Mouse (Mus musculus) thymus, postnatal 25 days (tissue): ENCODE measurements around the gene 4930451I11Rik.

Experiments
- DNase-seq: peaks from one replicate; pipeline ENCODE4 v3.0.0; 2022

4930451I11Rik gene

DNA sequence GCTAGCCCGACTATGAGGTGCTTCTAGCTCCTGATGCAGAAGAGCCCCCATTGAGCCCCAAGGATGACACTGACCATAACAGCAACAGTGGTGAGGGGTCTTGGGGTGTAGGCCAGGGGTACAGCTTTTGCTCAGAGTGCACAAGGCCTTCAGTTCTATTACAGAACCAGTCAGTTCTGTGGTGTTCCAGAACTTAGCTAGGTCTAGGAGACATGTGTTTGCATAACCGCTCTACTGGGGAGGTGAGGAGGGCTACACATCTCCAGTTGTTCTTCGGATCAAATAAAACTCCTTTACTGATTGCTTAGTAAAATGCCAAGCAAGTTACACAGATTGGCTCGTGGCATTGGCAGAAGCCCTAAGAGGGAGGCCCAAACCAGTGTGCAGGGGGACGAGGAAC is at the start of gene 4930451I11Rik:
Gene 4930451I11Rik, minus strand, starts transcription at position 101 of the 400 bp plus-strand sequence.
- DNase-seq, result no peak

DNA sequence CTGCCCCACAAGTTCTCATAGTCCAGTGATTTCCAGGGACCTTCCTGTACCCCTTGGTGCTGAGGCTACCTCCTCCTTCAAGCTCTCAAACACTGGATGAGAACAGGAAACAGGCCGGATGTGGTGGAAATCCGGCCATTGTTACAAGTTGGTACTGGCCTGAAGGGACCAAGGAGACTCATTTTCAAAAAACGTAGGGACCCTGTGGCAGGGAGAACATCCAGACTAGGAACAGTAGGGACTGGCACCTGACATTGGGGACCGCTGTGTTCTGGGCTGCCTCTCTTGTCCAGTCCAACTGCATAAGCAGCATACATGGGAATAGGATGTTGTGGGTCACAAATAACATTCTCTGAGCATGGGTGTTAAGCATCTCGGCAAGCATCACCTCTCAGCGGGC is 49.6 kb upstream of the 4930451I11Rik start:
- DNase-seq, result no peak

DNA sequence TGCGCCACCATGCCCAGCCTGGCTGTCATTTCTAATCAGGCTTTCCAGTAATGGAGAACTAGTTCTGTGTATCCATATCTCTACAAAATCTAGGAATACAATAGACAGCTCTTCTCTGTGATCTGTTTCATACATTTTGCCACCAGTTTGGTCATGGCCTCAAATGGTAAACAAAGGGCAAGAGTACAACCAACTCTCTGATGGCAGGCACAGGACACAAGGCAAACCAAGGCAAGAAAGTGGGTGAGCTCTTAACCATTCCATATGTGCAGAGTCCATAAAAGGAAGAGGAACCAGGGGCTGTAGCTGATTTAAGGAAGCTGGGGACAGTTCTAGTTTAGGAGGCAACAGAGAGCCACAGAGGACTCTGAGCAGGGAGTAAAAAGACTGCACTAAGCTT is 45.8 kb upstream of the 4930451I11Rik start:
- no peak for DNase-seq

DNA sequence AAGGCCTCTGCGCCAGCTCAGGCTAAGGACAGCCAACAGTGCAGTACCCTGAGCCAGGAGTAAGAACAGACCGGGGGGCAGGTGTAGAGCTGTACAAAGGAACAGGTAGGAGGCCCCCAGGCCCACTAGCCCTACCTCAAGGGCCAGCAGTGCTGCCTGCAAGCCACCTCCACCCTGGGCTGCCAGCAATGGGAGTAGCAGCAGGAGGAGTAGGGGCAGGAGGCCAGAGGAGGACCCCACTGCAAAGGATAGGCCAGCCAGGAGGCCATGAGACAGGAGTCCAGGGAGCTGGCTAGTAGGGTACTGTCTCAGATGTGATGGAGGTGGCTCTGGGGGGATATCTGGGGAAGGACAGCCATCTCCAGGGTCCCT is 39.1 kb upstream of the 4930451I11Rik start:
- DNase-seq, result no peak

DNA sequence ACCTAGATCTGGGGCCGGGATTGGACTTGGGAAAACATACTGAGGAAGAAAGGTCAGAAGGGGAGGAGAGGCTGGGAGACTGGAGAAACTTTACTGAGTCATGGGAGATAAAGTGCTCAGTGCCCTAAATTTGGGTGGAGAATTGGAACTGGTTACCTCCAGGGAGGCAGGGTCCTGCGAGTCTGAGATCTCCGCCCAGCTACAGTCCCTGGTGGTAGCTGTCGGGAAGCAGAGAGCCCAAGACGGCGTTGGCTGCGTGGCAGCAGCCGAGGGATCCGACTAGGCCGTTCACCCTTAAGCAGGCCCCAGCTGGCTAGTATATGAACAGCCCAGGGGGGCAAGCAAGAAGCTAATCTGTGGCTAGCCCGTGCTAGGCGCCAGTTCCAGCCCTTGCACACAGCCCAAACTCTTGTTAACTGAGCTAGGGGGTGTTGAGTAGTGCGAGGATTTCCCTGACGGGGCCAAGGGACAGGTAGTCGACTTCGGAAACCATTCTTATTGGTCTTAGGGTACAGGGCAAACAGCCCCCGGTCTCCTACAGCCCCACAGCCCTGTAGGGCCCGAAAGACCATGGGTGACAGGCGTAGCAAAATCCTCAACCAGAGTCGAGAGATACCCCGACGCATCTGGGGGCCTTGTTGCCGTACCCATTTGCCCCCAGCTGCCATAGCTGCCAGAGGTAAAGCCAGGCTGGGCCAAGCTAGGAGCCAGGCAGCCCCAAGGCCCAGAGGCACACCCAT is 38.5 kb upstream of the 4930451I11Rik start:
- no peak for DNase-seq

DNA sequence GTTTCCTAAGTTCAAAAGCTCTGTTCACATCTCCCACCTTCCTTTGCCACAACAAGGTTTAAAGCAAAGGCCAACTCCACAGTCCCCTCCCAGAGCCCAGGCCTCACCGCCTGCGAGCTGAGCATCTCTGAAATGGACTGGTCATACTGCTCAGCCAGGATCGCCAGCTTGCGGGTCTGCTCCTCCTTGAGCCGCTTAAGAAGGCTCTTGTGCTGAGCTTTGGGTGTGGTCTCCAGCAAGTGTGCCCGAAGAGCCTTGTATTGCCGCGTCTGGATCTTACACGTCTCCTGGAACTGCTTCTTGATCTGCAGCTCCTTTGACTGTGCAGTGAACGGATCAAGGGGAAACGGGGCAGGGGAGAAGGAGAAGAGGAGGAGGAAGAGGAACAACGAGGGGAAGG is 36.6 kb upstream of the 4930451I11Rik start:
- no peak for DNase-seq

DNA sequence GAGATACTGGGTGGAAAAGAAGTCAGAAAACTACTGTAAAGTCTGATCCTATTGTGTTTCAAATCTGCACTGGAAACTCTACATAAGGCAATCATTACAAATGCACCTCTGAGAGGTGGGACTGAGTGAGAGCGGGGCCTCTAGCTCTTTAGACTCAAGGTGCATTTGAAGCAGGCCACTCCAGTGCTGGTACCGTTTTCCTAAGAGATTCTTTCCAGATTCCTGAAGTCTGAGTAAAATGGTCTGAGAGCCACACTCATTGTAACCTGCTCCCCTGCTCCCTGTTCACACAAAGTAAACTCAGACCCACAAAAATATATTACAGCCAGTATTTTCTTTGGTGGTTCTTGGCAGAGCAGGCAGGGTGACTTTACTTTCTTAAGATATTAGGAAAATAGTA is 36.1 kb upstream of the 4930451I11Rik start:
- DNase-seq, result no peak

DNA sequence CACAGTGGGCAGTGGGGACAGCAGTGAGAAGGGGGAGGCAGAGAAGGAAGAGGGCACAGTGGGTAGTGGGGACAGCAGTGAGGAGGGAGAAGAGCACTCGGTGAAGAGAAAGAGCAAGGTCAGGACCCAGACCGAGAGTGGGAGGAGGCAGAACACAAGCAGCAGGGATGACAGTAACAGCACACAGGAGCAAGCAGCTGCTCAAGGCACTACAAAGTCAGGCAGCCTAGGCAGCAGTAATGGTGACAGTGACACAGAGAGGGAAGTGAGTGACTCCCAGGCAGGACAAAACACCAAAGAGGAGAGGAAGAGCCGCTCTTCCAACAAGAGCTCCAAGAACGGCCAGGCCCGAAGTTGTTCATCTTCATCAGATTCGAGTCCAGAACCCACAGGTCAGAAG is 32.4 kb upstream of the 4930451I11Rik start:
- no peak for DNase-seq

DNA sequence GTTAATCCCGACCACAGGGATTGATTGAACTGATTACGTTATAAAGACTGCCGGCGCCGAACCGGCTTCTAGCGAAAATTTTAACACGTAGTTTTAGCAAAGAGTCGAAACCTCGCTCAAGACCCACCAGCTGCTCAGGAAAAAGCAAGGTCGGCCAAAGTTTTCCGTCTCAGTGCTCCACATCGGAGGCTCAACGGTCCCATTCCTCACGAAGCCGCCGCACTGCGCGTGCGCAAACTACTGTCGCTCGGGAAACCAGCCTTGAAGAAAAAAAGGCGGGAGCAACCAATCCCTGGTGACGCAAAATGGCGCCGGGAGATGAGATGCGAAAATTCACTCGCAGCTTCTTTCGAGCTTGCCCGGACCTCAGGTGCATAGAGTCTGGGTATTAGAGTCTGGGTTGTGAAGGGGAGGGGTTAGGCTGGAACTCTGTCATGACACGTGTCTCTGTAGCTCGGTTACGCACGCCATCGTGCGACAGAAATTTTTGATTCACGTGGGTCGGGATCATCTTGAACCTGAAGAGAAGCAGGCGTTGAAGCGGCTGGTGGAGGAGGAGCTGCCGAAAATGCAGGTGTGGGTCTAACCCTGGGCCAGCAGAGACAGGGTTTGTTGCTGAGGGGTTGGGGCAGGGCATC is 30.8 kb upstream of the 4930451I11Rik start, which contains the start of gene Ino80e:
Gene Ino80e, minus strand, starts transcription at position 231 of the 638 bp plus-strand sequence.
- DNase-seq, result peak; percentile 92

DNA sequence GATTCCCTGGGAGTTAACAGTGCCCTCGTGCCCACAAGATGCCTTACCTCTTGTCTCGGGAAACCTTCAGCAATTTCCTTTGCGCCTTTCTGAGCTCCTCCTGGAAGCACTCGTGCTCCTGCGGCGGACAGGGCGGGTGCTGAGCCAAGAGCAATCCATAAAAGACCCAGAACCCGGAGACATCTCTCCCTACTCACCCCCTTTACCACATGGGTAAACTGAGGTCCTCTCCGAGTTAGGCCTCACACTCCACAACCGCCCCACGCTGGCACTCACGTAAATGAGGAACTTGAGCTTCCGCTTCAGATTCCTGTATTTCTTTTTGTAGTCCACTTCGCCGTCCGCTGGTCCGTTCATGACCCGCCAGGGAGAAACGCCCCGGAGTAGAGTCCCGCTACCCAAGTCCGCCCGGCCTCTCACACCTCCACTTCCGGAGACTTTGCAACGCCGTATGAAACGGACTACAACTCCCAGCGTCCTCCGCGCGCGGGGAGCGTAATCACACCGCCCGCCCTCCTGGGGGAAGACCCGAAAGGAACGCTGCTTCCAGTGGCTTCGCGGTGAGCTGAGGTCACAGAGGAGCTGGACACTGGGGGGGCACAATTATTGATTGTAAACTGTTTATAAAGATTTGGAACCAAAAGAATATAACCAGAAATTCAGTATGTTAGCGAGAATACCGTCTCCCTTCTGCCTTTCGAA is 30.1 kb upstream of the 4930451I11Rik start, which contains the start of gene Hirip3:
Gene Hirip3, plus strand, starts transcription at position 544 of the 702 bp plus-strand sequence.
- DNase-seq, result peak; percentile 95

DNA sequence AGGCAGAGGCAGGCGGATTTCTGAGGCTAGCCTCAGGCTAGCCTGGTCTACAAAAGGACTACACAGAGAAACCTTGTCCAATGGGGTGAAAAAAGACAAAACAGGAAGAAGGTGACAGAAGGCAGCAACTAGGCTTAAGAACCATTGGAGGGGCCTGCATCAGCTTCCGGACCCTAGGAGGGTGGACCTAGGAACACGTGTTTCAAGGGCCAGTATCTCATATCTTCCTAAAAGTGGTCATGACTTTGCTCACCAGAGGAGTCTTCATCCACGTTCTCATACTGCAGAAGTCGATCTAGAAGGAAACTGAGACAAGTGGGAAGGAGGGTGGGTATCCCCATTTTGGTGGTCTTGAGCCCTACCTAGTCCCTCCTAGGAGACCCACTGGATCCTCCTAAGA is 29.5 kb upstream of the 4930451I11Rik start:
- no peak for DNase-seq

DNA sequence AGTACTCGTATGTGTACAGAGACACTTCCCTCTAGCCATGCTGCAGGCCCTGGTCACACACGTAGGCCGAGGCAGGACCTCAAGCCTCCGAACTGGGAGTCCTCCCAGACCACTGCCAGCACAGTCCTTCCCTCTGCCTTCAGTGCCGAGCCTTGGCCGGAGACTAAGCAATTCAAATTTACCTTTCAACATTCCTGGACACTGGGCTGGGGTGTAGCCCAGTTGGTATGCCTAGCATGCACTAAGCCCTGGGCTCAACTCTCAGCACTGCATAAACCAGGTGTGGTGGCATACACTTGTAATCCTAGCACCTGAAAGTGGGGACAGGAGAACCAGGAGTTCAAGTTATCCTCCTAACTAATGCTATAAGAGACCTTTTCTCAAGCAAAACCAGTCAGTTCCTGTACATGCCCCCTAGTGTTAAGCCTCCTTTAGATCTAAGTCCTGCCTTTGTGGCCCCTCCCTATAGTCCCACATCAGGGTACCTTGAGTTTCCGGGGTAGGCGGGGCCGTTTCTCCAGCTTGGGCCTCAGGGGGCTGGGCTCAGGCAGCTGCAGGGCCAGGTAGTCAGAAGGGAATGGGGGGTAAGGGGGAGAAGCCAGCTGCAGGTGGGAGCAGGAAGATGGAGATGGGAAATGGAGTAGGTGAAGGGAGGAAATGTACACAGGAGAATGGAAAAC is 25.4 kb upstream of the 4930451I11Rik start:
- peak; percentile 69 for DNase-seq

DNA sequence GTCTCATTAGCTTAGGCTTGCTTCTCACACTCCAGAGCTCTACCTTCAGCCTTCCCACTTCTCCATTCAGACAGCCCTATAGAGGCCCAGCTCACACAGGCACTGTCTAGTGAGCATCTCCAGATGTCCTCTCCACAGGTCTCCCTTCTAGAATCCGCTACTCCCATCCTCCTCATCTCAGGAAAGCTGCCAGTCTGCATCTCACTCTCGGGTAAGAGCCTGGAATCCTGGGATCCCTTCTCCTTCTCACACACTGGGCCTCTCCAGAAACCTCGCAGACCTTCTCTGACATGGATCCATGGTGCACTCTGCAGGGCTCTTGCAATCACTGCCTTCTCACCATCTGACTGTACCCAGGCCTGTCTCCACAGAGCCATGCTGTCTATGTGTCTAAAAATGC is 24.2 kb upstream of the 4930451I11Rik start:
- DNase-seq, result no peak

DNA sequence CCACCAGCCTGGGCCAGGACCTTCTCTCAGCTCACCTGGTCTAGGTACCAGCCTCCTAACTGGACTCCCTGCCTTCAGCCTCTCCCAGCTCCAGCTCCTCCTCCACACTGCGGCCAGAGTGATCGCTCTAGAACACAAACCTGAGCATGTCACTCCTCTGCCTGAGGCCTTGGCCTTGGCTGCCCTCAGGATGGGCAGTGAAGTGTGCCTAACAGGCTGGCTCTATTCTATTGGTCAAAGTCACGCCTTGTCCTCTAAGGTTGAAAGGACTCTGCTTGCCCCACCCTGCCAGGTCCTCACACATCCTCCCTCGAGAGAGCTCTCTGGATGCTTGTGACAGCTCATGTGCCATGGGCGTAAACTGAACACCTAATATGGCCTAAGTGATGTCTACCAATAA is 22.0 kb upstream of the 4930451I11Rik start:
- no peak for DNase-seq

DNA sequence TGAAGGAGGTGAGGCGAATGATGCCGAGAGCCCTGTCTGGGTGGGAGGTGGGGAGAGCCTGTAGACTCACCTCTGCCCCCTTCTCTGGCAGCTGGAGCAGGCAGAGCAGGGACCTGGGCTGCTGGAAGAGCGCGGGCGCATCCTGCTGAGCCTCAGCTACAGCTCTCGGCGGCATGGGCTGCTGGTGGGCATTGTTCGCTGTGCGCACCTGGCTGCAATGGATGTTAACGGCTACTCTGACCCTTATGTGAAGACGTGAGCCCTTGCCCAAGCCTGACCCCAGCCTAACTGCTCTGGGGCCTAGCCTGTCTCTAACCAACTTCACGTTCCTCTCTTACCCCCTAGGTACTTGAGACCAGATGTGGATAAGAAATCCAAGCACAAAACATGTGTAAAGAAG is 19.8 kb upstream of the 4930451I11Rik start:
- no peak for DNase-seq

DNA sequence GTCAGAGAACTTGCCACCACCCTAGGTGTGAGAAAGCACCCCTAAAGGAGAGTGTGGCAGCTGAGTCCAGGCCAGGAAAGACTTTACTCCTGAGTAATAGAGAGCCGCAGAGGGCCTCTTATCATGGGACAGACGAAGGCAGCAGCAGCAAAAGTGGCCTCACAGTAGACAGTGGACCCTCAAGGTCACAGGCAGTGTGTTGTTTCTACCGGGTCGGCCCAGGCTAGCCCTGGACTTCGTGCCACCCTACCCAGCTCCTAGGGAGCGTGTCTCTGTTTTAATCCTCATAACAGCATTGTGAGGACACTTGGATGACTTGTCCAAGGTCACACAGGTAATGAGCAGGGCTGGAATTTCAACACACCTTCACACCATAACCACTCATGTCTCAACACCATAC is 18.7 kb upstream of the 4930451I11Rik start:
- no peak for DNase-seq

DNA sequence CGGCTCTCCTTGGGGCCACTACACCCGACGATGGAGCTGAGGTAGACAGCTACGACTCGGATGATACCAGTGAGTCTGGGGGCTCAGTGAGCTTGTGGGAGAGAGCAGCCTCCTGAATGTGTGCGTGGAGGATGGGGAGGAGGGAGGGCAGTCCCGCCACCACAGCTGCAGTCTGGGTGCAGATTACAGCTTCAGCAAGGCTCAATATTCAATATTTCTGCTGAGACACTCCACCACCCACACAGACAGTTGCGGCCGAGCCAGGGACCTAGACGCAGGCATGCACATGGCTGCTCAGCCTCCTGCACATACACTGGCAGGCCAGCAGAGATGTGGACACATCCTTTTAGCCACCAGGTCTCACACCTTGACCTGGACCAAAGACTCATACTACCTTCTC is 17.4 kb upstream of the 4930451I11Rik start:
- no peak for DNase-seq

DNA sequence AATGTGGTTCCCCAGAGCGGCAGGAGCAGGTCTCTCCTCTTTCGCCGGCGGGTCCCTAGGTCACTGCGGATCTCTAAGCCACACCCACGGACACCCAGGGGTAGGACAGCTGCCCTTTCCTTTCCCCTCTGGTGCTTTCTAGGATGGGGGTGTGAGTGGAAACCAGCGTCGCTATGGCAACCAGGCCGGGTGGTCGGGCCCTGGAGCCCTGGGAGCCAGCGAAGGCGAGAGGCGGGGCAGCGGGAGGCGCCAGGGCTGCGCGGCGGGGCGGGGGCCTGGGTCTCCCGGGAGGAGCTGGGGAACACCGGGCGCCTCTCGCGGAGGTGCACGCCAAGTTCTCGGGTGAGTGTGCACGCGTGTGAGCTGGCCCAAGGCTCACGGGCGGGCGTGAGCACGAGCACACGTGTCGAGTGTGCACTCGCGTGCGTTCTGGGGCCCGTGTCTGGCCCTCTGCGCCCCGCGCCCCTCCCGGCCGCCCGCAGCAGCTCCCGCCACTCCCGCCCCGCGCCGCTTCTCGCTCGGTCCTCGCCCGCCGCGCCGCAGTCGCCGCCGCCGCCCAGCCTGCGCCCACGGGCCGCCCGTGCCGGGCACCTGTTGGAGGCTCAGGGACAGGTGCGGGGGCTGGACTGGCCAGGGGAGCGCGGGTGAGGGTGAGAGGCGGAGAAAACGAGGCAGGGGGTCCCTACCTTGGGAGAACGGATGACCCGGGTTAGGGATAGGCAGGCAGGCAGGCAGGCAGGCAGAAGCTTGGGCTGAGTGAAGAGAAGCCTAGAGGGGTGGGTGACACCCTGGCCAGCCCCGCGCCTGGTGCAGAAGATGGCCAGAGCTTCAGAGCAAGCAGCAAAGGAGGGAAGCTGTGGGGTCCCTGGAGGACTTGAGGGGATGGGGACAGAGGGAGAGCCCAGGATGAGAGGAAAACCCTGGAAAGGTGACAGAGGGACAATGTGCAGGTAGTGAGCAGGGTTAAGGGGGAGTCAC is 16.3 kb upstream of the 4930451I11Rik start:
- no peak for DNase-seq

DNA sequence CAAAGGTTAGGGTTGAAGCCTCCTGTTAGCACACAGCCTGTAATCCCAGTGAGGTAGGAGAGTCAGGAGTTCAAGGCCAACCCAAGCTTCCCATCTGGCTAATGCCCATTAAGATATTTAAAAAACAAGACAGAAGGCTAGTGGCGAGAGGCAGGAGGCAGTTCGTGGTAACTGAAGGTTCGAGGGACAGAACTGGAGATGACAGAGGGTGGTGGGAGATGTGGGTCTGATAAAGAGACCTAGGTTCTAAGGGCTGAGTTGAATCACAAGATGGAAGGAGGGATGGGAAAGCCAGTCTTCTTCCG is 15.6 kb upstream of the 4930451I11Rik start, which contains the start of gene Doc2a:
Gene Doc2a, plus strand, starts transcription at position 301 of the 305 bp plus-strand sequence.
- no peak for DNase-seq

DNA sequence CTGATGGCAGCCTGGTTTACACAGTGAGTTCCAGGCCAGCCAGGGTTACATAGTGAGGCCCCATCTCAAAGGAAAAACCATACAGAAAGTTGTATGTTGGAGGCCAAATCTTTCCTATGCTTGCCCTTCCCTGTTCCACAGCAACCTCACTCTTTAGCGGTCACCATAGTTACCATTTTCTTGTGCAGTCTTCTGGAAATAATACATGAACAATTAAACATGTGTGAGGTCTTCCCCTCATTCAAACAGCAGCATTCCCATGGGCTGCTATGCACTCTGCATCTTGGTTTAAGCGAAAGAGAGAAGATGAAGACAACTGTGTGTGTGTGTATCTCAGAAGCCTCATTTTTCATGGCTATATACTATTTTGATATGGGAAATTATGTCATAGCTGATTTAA is 14.1 kb upstream of the 4930451I11Rik start:
- no peak for DNase-seq

DNA sequence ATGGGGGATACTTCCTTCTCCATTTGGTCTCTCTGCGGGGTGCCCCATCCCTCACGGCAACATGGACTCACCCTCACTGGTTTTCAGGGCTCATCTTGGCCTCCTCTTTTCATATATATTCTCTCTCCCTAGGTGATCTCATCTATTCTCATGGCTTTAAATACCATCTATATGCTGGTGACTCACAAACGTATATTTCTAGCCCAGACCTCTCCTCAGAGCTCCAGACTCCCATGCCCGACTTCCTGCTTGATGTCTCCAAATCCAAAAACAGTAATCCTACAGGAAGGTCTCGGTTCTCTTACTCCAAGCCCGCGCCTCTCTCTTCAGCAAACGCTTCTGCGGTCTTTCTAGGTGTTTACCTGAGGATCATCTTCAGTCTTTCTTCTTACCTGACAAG is 11.8 kb upstream of the 4930451I11Rik start:
- DNase-seq, result no peak

DNA sequence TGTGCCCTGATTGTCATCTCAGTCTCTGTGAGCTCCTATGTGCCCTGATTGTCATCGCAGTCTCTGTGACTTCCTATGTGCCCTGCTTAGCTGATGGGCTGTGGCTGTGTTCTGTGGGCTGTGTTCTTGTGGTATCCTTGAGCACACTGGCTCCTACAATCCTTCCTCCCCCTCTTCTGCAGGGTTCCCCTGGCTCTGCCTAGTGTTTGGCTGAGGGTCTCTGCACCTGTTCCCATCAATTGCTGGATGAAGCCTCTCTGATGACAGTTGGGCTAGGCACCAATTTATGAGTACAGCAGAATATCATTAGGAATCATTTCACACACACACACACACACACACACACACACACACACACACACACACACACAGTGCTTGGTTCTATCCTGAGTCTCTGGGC is 1.9 kb upstream of the 4930451I11Rik start:
- DNase-seq, result no peak
